Comparison of ENCODE assay signal across 8 mouse cellular contexts in genomic region chr3:145612662-145613061, GRCm38 (mm10). TPM values are rescaled to one million over a fixed set of nuclear protein-coding genes. Genes with fewer than 3 reads are reported as not detected.
A peak's percentile ranks its signal among the peaks of the same experiment; 100 is the strongest.
DNase-seq lines count a peak whose midpoint lies in the region; ATAC-seq lines count a peak whose summit lies in the region.

No protein-coding gene starts in this region.

- no peak; the same call in 1 of the 2 replicates for ATAC-seq in hindbrain, embryonic 14.5 days (ENCODE audit: low FRiP score)

- peaks cover 12% of the 10 kb centered on the region; the same call in 1 of the 2 replicates for H3K4me1 ChIP-seq in hindbrain, embryonic 14.5 days (replicated peaks; ENCODE audit: control insufficient read depth, insufficient read depth, low read length)
- H3K4me1 ChIP-seq in hindbrain, embryonic 10.5 days (replicated peaks) = peaks cover 18% of the 10 kb centered on the region

- no peaks in the 10 kb centered on the region for H3K27me3 ChIP-seq in hindbrain, embryonic 14.5 days (ENCODE audit: control insufficient read depth, insufficient read depth, low read length)
- no peaks in the 10 kb centered on the region for H3K27me3 ChIP-seq in hindbrain, embryonic 10.5 days (ENCODE audit: insufficient read depth, poor library complexity, severe bottlenecking)

- no peak overlapping the region for H3K4me3 ChIP-seq in hindbrain, embryonic 14.5 days (replicated peaks; ENCODE audit: low read length)
- H3K4me3 ChIP-seq in hindbrain, embryonic 10.5 days = no peak overlapping the region

- peak; percentile 78 for DNase-seq in hindbrain, embryonic 14.5 days (ENCODE audit: low spot score)
- no peak for DNase-seq in hindbrain, embryonic 10.5 days (ENCODE audit: low spot score)
- DNase-seq in A20 (ENCODE audit: low read depth, low spot score) (peak; percentile 44), MN1 (ENCODE audit: low spot score) (peak; percentile 12)
- DNase-seq in induced T-regulatory cell, adult 2 months (ENCODE audit: low read depth) = peak; percentile 64
- DNase-seq in neural tube, embryonic 10.5 days (ENCODE audit: extremely low spot score, low spot score) = no peak
- no peak for DNase-seq in spleen, postnatal 10 days (ENCODE audit: low spot score in 2 of 2)
- no peak for DNase-seq in layer of hippocampus, adult 9-10 months (ENCODE audit: low spot score)

- H3K27ac ChIP-seq in hindbrain, embryonic 14.5 days = no peak overlapping the region
- H3K27ac ChIP-seq in hindbrain, embryonic 10.5 days = no peak overlapping the region

- 21% methylated on average over 4 of the region's 4 CpGs for WGBS in hindbrain, embryonic 14.5 days
- 29% methylated on average over 4 of the region's 4 CpGs for WGBS in hindbrain, embryonic 10.5 days

- H3K9me3 ChIP-seq in hindbrain, embryonic 14.5 days (ENCODE audit: control insufficient read depth, low read length) = no peaks in the 10 kb centered on the region
- H3K9me3 ChIP-seq in hindbrain, embryonic 10.5 days = no peaks in the 10 kb centered on the region

- H3K36me3 ChIP-seq in hindbrain, embryonic 14.5 days (replicated peaks; ENCODE audit: control insufficient read depth, insufficient read depth) = peaks cover under 1% of the 10 kb centered on the region; the same call in 1 of the 2 replicates
- H3K36me3 ChIP-seq in hindbrain, embryonic 10.5 days = peaks cover 7% of the 10 kb centered on the region; the same call in 1 of the 2 replicates

- no peak overlapping the region for H3K4me2 ChIP-seq in hindbrain, embryonic 14.5 days (replicated peaks)

- H3K9ac ChIP-seq in hindbrain, embryonic 14.5 days = no peak overlapping the region

RNA-seq across cellular contexts. Expression of gene Znhit6, which starts 36.7 kb away (rescaled TPM):
- 25.7 and 26.2 TPM in 2 replicates for polyA plus RNA-seq in hindbrain, embryonic 14.5 days (2014; fragmentation: Nextera tagmentation; extraction: Ambion mirVana)
- 32.7 and 43.3 TPM in 2 replicates for polyA plus RNA-seq in hindbrain, embryonic 10.5 days (2016; fragmentation: Nextera tagmentation; extraction: Ambion mirVana)

RNA-seq across cellular contexts. Expression of gene Ccn1, which starts 37.1 kb away (rescaled TPM):
- 4.6 and 4.7 TPM in 2 replicates for polyA plus RNA-seq in hindbrain, embryonic 14.5 days (2014; fragmentation: Nextera tagmentation; extraction: Ambion mirVana)
- 42.9 and 43.4 TPM in 2 replicates for polyA plus RNA-seq in hindbrain, embryonic 10.5 days (2016; fragmentation: Nextera tagmentation; extraction: Ambion mirVana)

Comparison
In these comparisons a context has a peak if more than half of its experiments do, and no peak if none do; other contexts are left out.
1. DNase-seq: peak in hindbrain, embryonic 14.5 days (single experiment), A20 (single experiment), MN1 (single experiment) and induced T-regulatory cell, adult 2 months (single experiment); none in hindbrain, embryonic 10.5 days (single experiment), neural tube, embryonic 10.5 days (single experiment), spleen, postnatal 10 days (0 of 2) and layer of hippocampus, adult 9-10 months (single experiment).